Mouse (Mus musculus) E14TG2a.4 (cell line): ENCODE results near the gene Maml3.

ENCODE experiments used
- CTCF ChIP-seq: conservative IDR thresholded peaks from 2 replicates; pipeline ENCODE4 v1.5.1; 2014; ENCODE audit warnings: low read length
- NANOG ChIP-seq: IDR thresholded peaks from 2 replicates; pipeline ENCODE4 v1.6.1; 2014; ENCODE audit warnings: borderline replicate concordance, low read length, mixed read lengths

- TF ChIP-seq CTCF (no peak), NANOG (no peak)
Measured at GRCm38 (mm10) chr3:51700123-51700522, 404.8 kb downstream of the Maml3 start.
